Mouse (Mus musculus): ENCODE data around the gene Faf1.

- no peak for TF ChIP-seq CTCF (IDR thresholded peaks at IDR 0.05; ENCODE audit: low read depth)
- no peak for TF ChIP-seq EP300 (optimal IDR thresholded peaks at IDR 0.05)
Measured at GRCm38 (mm10) chr4:109986301-109986700, 309.9 kb downstream of the Faf1 start.
